Mouse (Mus musculus) 3T3-L1 (cell line): ENCODE data around the gene Vgf.

Experiments
- DNase-seq: peaks from one replicate; pipeline ENCODE4 v3.0.0-alpha.2; 2015; ENCODE audit warnings: low read depth, low spot score

Vgf gene

GRCm38 (mm10) chr5:137026092-137026491, at the start of gene Vgf:
Vgf (plus strand) TSS chr5:137026392.
- DNase-seq: no peak

GRCm38 (mm10) chr5:136977769-136978168, 48.4 kb upstream of the Vgf start:
- no peak for DNase-seq

- no peak for DNase-seq
Measured at GRCm38 (mm10) chr5:136979762-136980161, 46.4 kb upstream of the Vgf start.

- DNase-seq: no peak
Measured at GRCm38 (mm10) chr5:136980974-136981373, 45.2 kb upstream of the Vgf start.

GRCm38 (mm10) chr5:136982338-136982930, 43.8 kb upstream of the Vgf start:
- peak; percentile 63 for DNase-seq

GRCm38 (mm10) chr5:136984828-136985227, 41.4 kb upstream of the Vgf start:
- no peak for DNase-seq

- peak; percentile 100 for DNase-seq
Measured at GRCm38 (mm10) chr5:136986695-136987137, 39.5 kb upstream of the Vgf start, which contains the start of gene Plod3. Plod3 (plus strand) TSS chr5:136987019.

GRCm38 (mm10) chr5:136987138-136987933, 38.9 kb upstream of the Vgf start:
- DNase-seq: peak; percentile 89

- DNase-seq: peak; percentile 49
Measured at GRCm38 (mm10) chr5:136987934-136988271, 38.3 kb upstream of the Vgf start, which contains the start of gene Znhit1. Znhit1 (minus strand) TSS chr5:136988021.

GRCm38 (mm10) chr5:136988420-136988819, 37.8 kb upstream of the Vgf start:
- DNase-seq: peak; percentile 56

GRCm38 (mm10) chr5:136989801-136990200, 36.4 kb upstream of the Vgf start:
- DNase-seq: no peak

- no peak for DNase-seq
Measured at GRCm38 (mm10) chr5:136999449-136999848, 26.7 kb upstream of the Vgf start.

- no peak for DNase-seq
Measured at GRCm38 (mm10) chr5:137000612-137001011, 25.6 kb upstream of the Vgf start.

GRCm38 (mm10) chr5:137007276-137007675, 18.9 kb upstream of the Vgf start:
- DNase-seq: no peak

- DNase-seq: peak; percentile 90
Measured at GRCm38 (mm10) chr5:137009988-137010387, 16.2 kb upstream of the Vgf start.

GRCm38 (mm10) chr5:137012401-137012950, 13.7 kb upstream of the Vgf start:
- peak; percentile 95 for DNase-seq

GRCm38 (mm10) chr5:137015913-137016312, 10.3 kb upstream of the Vgf start:
- DNase-seq: peak; percentile 93

- DNase-seq: no peak
Measured at GRCm38 (mm10) chr5:137024318-137024717, 1.9 kb upstream of the Vgf start.

GRCm38 (mm10) chr5:137025132-137025531, 1.1 kb upstream of the Vgf start:
- DNase-seq: peak; percentile 78

GRCm38 (mm10) chr5:137028561-137029272, 2.5 kb downstream of the Vgf start:
- DNase-seq: no peak

GRCm38 (mm10) chr5:137029273-137029585, 3.0 kb downstream of the Vgf start:
- DNase-seq: no peak
